Mouse (Mus musculus) adrenal gland, postnatal 36 days (tissue): ENCODE data around the gene Rab44. TPM values are rescaled to one million over a fixed set of nuclear protein-coding genes. Genes with fewer than 3 reads are reported as not detected.
"Not testable (repeated sequence)": the region's sequence is repeated elsewhere in the genome, so short reads cannot be mapped to it uniquely, and the experiment has no call there.

Source experiments
- DNase-seq, 2 experiments: peaks; one replicate each; pipeline ENCODE4 v3.0.0; 2021; ENCODE audit warnings: mixed read lengths in 1 of 2
- long read RNA-seq, 2 experiments: library from polyadenylated mRNA; stranded (forward); transcript quantifications; one replicate each; pipeline ENCODE4 v2.0.0; 2021; ENCODE audit warnings: borderline sequencing depth in 2 of 2
- total RNA-seq, 2 experiments: library from RNA; stranded (reverse); gene quantifications; 2 replicates each; pipeline ENCODE4 v1.2.3; 2021

Rab44 gene
- under 1 TPM; 0.20 to 0.50 TPM for total RNA-seq
- long read RNA-seq, experiment 1: 0 reads
- long read RNA-seq, experiment 2: 0 reads

DNA sequence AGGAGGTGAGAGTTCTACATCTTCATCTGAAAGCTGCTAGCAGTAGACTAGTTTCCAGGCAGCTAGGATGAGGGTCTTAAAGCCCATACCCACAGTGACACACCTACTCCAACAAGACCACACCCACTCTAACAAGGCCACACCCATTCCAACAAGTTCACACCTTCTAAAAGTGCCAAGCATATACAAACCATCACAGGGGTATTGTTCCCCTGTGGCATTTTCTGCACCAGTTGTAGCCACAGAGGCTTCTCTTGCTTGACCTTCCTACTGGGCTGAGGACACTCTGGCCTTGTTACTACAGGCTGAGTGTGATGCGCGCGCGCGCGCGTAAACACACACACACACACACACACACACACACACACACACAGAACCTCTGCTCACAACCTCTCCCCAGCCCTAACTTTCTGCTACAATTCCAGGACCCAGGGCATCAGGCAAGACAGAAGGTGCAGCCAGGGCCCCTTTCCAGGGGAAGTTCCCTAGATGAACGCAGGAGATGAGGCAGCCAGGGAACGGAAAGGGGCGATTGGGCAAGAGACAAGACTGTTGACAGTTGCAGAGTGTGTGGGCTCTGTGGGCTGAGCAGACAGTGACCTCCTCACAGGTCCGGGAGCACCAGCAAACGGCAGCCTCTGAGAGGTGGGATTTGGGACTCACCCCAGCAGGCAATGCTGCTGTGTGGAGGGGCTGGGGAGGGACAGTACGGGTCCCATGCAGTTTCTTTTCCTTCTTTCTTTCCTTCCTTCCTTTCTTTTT, at the start of gene Rab44:
Rab44 (plus strand) TSS at position 555 of the 762 bp plus-strand sequence.
- DNase-seq: no peak

DNA sequence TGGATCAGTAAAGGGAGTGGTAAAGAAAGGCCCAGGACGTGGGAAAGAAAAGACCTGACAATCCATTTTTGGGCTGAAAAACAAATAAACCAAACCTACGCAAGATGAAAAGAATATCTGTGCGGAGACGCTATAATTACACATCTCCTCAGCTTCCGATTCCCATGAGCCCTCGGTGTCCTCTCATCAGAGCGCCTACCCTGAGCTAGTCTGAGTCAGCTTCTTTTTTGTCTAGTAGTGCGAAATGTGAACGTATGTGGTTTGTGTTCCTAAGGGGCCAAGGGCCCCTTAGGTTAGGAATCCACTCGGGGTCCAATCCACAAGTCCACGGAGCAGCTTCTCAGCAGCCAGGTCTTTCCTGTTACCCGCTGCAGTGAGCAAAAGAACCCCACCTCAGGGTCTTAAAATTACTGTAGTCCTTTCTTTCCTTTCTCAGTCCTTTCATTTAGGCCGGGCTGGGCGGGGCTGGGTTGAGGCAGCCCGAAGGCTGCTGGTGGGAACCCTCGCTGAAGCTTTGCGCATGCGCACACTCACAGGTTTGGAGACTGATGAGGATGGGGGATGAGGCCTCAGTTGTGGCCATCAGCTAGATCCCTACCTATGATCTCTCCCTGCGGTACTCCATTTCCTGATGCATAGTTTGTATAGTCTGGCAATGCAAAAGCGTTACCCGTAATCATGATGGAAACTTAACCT, 48.6 kb upstream of the Rab44 start:
- DNase-seq: no peak

DNA sequence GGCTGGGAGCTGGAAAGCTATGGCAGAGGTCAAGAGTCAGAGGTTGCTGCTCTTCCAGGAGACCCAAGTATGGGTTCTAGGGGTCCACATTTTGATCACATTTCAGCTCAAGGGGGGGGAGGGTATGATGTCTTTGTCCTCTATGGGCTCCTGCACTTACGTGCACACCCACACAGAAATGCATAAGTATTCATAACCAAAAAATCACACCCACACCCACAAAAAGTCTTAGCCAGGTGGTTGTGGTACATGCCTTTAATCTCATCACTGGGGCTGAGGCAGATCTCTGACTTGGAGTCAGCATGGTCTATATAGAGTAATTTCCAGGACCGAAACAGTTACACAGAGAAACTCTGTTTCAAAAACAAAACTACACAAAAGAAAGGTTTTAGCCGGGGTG, 48.0 kb upstream of the Rab44 start:
- no peak for DNase-seq

DNA sequence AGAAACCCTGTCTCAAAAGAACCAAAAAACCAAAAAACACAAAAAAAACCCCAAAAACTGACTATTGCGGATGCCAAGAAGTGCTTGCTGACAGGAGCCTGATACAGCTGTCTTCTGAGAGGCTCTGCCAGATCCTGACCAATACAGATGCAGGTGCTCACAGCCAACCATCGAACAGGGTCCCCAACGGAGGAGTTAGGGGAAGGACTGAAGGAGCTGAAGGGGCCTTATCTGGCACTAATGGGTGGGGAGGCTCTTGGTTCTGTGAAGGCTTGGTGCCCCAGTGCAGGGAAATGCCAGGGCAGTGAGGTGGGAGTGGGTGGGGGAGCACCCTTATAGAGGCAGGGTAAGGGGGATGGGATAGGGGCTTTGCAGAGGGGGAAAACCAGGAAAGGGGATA, 46.5 kb upstream of the Rab44 start:
- not testable (repeated sequence) for DNase-seq

DNA sequence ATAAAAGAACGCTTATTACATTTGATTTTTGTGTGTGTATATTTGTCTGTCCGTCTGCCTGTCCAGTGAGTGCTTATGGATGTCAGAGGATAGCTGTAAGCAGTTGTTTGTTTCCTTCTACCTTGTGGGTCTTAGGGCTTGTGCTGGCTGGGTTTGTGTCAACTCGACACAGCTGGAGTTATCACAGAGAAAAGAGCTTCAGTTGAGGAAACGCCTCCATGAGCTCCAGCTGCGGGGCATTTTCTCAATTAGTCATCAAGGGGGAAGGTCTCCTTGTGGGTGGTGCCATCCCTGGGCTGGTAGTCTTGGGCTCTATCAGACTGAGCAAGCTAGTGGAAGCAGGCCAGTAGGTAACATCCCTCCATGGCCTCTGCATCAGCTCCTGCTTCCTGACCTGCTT, 46.1 kb upstream of the Rab44 start:
- no peak for DNase-seq

DNA sequence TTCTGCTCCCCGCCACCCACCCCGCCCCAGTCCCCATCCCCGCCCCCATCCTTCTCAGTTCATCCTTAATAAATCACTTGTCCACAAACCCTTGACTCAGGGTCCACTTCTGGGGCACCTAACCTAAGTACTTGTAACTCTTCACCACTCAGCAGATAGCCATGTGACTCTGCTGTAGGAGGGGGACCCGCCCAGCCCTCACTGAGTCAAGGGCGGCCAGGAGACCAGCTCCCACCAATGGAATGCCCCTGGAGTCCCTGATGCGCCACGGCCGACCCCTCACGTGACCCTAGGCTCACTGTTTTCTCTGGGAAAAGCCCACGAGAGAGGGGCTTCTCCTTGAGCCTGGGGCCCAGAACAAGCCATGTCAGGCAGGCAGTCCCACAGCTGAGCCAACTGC, 44.9 kb upstream of the Rab44 start:
- DNase-seq: no peak

DNA sequence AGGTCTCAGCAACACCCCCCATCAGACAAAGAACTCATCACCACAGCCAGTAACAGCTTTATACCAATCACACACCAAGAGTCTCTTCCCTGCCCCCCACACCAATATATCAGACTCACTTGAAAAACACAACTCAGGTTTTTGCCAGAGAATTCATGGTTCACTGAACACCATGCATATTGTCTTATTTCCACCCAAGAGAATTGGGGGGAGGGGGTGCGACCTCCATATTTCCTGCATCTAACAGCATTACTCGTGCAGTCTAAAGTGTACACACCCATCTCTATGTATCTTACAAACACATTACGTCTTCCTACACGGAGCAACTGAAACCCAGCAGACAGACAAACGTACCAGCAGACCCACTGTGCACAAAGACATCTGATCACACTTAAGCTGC, 42.1 kb upstream of the Rab44 start:
- DNase-seq: no peak

DNA sequence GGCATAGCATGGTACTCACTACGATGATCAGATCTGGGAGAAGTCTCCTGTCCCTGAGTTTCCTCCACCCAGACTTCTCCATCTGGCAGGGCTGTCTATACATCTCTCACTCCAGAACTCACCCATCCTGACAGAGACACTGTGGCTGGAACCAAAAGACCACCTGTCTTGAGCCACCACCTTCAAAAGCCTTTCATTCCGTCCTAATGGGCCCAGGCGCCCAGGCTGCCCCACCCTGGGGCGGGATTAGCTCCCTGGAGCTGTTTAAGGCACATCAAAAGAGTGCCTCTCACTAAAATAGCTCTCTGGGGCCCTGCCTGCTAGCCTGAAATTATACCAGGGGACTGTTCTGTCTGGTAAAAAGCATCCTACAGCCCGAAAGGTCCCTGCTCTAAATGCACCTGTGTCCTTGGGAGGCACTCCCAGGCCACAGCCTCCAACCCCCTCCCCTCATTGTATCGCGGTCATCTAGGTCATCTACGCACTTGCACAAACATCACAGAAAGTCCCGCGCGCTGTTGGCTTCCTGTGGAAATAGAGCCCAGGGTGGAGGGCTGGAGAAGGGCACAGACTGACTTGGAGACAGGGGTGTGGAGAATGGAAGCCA, 41.1 kb upstream of the Rab44 start:
- DNase-seq: no peak

DNA sequence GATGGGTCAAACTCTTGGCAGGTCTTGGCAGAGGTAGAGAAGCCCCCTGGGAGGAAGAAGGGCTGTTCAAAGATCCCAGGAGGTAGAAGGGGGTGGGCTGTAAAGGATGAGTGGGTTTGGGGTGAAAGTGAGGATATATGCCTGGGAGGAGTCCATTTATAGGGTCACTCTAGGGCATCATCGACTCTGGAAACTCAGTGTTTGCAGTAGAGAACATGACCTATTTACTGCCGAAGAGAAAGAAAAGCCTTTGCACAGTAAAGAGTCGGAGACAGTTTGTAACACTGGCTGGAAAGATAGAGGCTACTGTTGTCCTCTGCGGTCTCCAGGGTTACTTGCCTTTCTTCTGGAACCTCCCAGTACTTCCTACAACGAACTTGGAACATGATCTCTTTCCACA, 40.6 kb upstream of the Rab44 start:
- DNase-seq: no peak

DNA sequence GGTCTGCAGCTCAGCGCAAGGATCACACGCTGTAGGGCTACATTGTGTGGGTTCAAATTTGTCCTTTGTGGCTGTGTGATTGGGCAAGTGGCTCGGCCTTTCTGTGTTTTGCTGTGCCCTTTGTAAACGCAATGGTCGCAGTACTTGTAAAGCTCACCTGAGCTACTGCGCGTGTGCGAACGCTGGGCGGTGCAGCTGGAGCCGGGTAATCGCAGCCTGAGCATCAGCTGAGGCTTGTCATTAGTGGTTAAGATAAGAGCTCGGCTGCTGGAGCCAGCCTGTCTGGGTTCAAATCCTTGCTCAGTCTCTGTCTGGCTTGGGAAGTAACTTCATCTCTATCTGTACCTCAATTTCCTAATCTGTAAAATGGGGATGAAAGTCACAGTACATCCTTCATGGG, 39.9 kb upstream of the Rab44 start:
- DNase-seq: no peak

DNA sequence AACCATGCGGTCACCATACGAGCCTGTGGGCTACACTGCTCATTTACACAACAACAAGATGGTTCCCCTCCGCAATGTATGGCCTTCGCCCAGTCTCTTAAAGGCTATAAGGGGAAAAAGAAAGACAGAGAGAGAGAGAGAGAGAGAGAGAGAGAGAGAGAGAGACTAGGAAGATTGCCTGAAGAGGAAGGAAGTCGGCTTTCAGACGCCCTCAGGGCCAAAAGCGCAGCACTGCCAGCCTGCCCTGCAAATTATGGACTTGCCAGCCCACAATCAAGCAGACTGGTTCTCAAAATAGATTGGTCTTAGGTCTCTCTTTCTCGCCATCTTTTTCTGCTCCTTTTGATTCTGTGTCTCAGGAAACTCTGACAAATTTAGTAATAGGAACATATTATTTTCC, 37.7 kb upstream of the Rab44 start:
- no peak for DNase-seq

DNA sequence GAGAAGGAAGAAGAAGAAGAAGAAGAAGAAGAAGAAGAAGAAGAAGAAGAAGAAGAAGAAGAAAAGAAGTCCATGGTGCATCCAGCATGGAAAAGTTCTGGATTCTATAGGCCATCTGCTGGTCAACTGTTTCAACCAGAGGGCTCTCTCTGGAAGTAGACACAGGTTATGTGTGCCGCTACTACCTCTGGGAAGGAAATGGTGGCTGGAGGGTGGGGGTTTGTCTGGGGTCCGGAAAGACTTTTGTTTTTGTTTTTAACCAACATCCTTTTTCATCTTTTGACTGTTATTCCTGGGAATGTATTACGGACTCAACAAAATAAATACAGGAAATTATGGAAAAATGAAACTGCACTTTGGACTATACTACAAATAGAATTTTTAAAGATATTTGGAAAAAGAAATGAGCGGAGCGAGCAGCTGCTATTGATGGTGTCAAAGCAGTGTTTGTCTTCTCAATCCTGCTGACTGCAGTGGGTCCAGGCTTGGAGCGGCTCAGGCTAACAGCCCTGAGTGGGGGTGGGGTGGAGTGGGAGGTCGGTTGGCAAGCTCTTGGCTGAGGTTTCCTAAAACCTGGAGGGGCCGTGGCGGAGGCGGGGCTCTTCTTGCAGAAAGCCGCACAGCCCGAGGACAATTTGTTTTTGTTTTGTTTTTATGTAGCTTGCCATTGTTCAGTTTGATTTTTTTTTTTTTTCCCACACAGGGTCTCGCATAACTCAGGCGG, 36.0 kb upstream of the Rab44 start:
- DNase-seq: peak; percentile 53 to 65

DNA sequence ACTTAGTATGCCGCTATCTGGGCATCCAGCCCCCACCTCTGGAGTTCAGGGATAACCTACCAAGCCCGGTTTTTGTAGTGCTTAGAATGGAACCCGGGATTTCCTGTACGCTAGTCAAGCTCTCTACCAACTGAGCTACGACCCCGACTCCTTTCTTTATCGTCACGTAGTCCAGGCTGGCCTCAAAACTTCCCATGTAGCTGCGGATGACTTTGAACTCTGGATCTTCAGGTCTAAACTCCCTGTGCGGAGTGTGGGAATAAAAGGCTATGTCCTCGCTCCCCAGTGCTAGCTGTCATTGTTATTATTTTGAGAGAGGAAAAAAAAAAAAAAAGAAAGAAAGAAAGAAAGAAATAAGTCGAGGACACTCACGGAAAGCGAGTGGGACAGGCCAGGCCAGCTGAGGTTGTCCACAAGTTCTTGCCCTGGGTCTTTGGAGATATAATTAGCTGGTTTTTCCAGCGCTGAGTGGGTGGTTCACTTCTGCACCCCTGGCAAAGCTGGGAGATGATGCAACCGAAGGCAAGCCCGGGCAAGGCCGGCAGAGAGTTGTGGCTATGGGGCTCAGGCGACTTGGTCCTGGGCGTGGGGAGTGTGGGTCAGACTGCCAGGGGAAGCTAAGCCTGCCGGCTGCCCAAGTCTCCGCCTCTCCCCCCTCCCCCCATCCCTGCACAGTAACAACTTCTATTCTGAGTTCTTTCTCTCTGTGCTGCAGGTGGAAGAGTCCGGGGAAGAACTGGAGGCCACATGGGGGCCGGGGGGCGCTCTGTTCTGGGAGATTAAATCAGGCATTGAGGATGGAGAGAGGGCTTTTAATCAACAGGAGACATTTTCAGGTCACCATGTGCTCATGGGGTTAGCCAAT, 35.2 kb upstream of the Rab44 start:
- DNase-seq: peak; percentile 80 to 84

DNA sequence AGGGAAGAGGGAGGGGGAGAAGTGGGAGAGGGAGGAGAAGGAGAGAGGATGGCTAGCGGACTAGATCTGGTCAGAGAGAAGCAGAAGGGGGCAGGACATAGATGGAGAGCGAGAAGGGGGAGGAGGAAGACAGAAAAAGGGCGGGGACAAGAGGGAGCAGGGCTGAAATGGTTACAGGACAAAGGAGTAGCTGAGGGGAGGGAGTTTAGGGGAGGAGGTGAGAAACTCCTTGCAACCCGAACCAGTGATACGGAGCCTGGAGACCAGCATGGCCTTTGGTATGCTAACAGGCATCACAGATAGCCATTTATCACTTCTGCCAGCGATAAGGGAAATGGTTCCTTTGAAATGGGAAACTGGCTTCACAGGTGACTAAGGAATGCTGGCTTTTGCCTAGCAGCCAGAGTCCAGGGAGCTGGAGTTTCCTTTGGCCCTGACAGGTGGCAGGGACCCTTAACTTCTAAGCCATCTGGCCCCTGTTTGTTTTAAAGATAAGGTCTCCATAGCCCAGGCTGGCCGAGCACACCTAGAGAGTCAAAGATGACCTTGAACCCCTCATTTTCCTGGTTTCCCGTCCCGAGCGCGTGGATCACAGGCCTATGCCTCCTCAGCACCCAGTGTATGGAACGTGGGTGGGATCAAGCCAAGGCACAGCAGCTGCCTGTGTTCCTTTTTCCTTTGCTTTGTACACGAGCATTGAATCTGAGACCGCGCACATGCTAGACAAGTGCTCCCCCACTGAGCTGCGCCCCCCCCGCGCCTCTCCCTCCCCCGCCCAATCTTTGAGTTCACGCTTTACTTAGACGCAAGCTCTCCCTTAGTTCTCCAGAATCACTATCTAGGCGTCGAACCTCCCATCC, 33.0 kb upstream of the Rab44 start:
- DNase-seq: no peak

DNA sequence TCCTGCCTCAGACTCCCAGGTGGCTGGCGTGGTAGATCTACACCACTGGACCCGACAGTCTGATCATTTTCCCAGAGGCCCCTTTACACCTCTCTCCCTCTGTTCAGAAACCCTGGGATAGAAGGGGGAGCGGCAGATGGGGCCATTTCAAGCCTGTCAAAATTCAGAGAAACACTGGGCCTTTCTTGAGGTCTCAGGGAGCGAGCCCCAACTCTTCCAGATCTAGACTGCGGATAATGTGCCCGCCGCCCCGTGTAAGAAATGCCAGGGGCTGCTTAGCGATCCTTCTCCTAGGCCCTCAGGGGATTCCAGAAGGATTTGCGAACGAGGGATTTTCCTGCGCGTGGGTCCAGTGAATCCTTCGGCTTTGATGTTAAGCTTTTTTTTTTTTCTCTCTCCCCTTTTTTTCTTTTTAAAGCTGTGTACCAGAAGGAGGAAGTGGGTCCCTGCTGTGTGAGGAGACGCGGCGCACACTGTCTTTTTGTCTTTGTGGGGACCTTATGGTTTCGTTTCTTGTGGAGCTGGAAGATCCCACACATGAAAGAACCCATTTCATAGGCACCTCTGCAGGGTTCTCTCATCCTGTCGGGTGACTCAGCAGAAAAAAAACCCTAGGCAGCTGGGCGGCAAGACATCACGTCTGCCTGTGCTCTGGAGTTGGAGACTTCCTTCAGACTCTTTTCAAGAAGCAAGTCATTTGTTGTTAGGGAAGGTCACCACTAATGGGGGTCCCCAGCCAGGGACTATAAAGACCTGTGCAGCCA, 32.1 kb upstream of the Rab44 start:
- peak in 1 of 2 experiments; percentile 12 for DNase-seq

DNA sequence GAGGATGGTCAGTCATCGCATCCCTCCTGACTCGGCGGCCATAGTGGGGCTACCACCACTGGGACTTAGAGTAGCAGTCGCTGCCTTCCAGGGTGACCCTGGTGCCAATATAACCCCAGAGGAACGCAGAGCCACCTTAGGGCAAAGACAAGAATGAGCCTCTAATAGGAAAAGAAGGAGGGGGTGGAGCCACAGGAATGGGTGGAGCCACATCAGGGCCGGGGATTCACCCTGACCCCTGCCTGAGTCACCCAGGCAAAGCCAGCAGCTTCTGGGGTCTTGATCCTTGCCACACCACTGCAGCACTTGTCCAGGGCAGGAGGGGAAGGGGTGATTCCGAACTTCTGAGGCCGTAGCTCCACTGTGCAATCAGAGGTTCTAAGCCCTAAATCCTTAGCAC, 30.4 kb upstream of the Rab44 start:
- no peak for DNase-seq

DNA sequence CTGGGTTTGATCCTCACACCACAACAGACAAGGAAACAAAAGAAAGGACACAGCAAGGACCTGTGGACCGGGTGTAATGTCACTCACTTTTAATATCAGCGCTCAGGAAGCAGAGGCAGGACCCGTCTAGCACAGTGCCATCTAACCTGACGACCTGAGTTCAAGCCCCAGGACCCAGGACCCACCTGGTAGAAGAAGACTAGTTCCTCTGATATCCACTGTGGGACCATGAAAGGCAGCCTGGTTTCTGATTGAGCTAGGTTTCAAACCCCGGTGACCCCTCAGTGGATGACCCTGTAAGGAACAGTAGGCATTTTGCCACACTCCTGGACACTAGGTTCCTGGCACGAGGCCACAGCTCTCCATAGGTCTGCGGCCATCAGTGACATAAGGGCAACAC, 29.3 kb upstream of the Rab44 start:
- DNase-seq: no peak

DNA sequence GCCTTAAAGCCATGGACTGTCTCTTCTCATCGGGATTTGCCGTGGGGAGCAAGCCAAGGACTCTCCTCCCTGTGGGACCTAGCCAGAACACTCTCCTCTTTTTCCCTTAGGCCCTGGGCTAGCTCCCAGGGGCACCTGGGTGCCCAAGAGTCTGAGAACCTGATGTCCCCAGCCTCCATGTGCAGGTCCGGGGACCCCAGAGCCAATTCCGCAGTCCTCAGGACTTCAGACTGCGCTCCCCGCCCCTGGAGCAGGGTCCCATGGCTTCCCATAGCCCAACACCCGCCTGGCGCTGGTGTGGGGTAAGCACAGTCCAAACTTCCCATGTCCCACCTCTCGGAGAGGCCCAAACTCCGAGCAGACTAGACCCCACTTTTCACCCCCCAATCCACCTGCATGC, 28.7 kb upstream of the Rab44 start:
- no peak for DNase-seq

DNA sequence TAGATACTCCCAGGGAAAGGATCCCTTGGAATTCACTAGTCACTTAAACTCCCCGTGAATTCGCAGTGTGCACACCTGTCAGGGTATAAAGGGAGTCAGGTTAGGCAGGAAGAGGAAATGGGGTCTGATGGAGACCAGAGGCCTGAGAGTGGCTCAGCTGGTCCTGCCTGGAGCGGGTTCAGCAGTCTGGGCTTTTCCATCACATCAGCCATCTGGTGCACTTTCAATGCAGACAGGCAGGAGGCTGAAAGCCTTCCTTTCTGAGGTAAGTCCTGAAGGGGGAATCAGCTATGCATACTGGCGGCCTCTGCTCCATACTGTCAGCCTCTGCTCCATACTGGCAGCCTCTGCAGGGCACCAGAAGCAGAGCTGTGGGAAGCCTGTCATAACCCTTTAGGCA, 27.0 kb upstream of the Rab44 start:
- DNase-seq: no peak

DNA sequence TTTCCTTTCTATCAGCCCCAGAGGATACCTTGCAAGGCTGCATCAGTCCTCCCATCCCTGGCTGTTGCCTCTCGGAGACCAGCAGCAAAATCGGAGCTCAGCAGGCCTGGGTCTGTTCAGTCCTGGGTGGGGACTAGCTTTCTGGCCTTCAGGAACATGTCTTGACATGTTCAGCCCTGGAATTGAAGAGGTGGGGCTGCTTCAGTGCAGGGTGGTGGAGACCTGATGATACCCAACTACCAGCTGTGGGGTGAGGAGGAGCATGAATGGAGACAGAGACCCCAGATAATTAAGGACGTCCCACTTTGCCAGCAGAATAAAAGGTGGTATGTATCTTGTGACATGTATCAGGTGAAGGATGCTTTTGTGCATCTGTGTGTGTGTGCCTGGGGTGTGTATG, 23.2 kb upstream of the Rab44 start, which contains the start of gene Cdkn1a:
Cdkn1a (plus strand) TSS at position 201 of the 400 bp plus-strand sequence.
- no peak for DNase-seq
